Comparison of ENCODE assay signal across 9 mouse cellular contexts in the genomic region with DNA sequence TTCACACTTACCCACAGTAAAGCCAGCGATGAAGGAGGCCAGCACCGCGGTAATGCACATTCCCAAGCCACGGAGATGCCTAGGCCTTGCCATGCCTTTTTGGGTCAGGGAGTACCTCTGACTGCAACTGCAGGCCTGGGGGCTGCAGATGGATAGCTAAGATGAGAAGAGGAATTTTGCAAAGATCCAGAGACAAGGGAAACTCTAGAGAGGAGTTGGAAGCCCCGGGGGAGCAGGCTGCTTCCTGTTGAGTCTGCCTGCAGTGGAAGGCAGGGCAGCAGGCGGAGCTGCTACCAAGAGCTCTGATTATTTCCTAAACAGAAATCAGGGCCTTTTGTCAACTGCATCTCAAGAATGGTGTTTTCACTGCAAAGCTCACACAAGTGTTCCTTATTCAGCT. TPM values are rescaled to one million over a fixed set of nuclear protein-coding genes. Genes with fewer than 3 reads are reported as not detected.
A peak's percentile ranks its signal among the peaks of the same experiment; 100 is the strongest.
DNase-seq lines count a peak whose midpoint lies in the region; ATAC-seq and TF ChIP-seq lines count a peak whose summit lies in the region.
"Had no signal": no experiment of that assay in that cellular context is flagged by ENCODE, and none has a peak within 500 bp of the region (broad histone marks: within the 10 kb centered on the region; RNA-seq: fewer than 3 reads in every experiment).

No protein-coding gene starts in this region.

- no peaks in the 10 kb centered on the region for H3K27me3 ChIP-seq in midbrain, embryonic 14.5 days (ENCODE audit: control insufficient read depth, insufficient read depth, low read length)
- H3K27me3 ChIP-seq in midbrain, postnatal 0 days (ENCODE audit: insufficient read depth, low read length): no peaks in the 10 kb centered on the region
- H3K27me3 ChIP-seq in kidney, adult 2 months (replicated peaks; ENCODE audit: control insufficient read depth, insufficient read depth, low read length): no peaks in the 10 kb centered on the region
- no peaks in the 10 kb centered on the region for H3K27me3 ChIP-seq in forebrain, embryonic 11.5 days (ENCODE audit: control insufficient read depth, insufficient read depth, low read length)

- no peaks in the 10 kb centered on the region for H3K9me3 ChIP-seq in midbrain, embryonic 14.5 days (ENCODE audit: control insufficient read depth, low read length)
- H3K9me3 ChIP-seq in midbrain, postnatal 0 days (ENCODE audit: low read length): no peaks in the 10 kb centered on the region
- H3K9me3 ChIP-seq in forebrain, embryonic 11.5 days (ENCODE audit: control insufficient read depth, low read length): no peaks in the 10 kb centered on the region

- H3K27ac ChIP-seq in midbrain, embryonic 14.5 days (replicated peaks; ENCODE audit: low read depth, low read length): no peak overlapping the region
- H3K27ac ChIP-seq in midbrain, postnatal 0 days (ENCODE audit: low read depth, low read length): no peak overlapping the region
- no peak overlapping the region for H3K27ac ChIP-seq in kidney, adult 2 months (ENCODE audit: insufficient read depth, low read depth, low read length)
- no peak overlapping the region for H3K27ac ChIP-seq in forebrain, embryonic 11.5 days (ENCODE audit: low read depth, low read length)

- WGBS in midbrain, embryonic 14.5 days: 35% methylated on average over 6 of the region's 6 CpGs
- 38% methylated on average over 6 of the region's 6 CpGs for WGBS in midbrain, postnatal 0 days
- WGBS in kidney, adult 2 months: 35% methylated on average over 6 of the region's 6 CpGs
- WGBS in forebrain, embryonic 11.5 days: 31% methylated on average over 6 of the region's 6 CpGs

- peak; percentile 3 for DNase-seq in midbrain, embryonic 14.5 days
- DNase-seq in midbrain, postnatal 0 days (ENCODE audit: low spot score): no peak
- DNase-seq in gastrocnemius, postnatal 25 days: peak; percentile 10
- DNase-seq in kidney, adult 2 months: peak; percentile 1
- DNase-seq in testis, postnatal 10 days (ENCODE audit: low spot score): peak; percentile 55
- no peak for DNase-seq in cerebellum, postnatal 36 days
- no peak for DNase-seq in forebrain, embryonic 11.5 days (ENCODE audit: low spot score)
- DNase-seq in cerebellum, postnatal 10 days: no peak

- TF ChIP-seq CTCF in midbrain, postnatal 0 days (IDR thresholded peaks at IDR 0.05): no peak
- no peak for TF ChIP-seq CTCF in kidney, adult 2 months (conservative IDR thresholded peaks at IDR 0.05; ENCODE audit: insufficient read depth, insufficient read length, low read depth, low read length)

- no peak for TF ChIP-seq POLR2A in kidney, adult 2 months (IDR thresholded peaks at IDR 0.05; ENCODE audit: low read depth, low read length)

- ATAC-seq in midbrain, embryonic 14.5 days (ENCODE audit: low FRiP score, low TSS enrichment): no peak
- ATAC-seq in midbrain, postnatal 0 days (ENCODE audit: low FRiP score): no peak
- no peak for ATAC-seq in forebrain, embryonic 11.5 days (replicated peaks; ENCODE audit: low FRiP score)

- H3K4me3 ChIP-seq in midbrain, embryonic 14.5 days (replicated peaks; ENCODE audit: low read depth, low read length): no peak overlapping the region
- no peak overlapping the region for H3K4me3 ChIP-seq in midbrain, postnatal 0 days (ENCODE audit: low read depth, low read length)
- H3K4me3 ChIP-seq in kidney, adult 2 months (ENCODE audit: insufficient read depth, low read depth, low read length): peak overlapping the region; percentile 45; the same call in 1 of the 2 replicates
- no peak overlapping the region for H3K4me3 ChIP-seq in forebrain, embryonic 11.5 days (ENCODE audit: low read depth, low read length)

- H3K4me1 ChIP-seq in midbrain, embryonic 14.5 days (ENCODE audit: control insufficient read depth, insufficient read depth, low read length): no peaks in the 10 kb centered on the region
- H3K4me1 ChIP-seq in midbrain, postnatal 0 days (ENCODE audit: insufficient read depth, low read length): no peaks in the 10 kb centered on the region
- H3K4me1 ChIP-seq in kidney, adult 2 months (ENCODE audit: control insufficient read depth, insufficient read depth, low read length): no peaks in the 10 kb centered on the region
- no peaks in the 10 kb centered on the region for H3K4me1 ChIP-seq in forebrain, embryonic 11.5 days (replicated peaks; ENCODE audit: control insufficient read depth, insufficient read depth, low read length)

- no peak overlapping the region for H3K9ac ChIP-seq in midbrain, embryonic 14.5 days (replicated peaks; ENCODE audit: low read length)
- no peak overlapping the region for H3K9ac ChIP-seq in midbrain, postnatal 0 days (replicated peaks; ENCODE audit: low read length, poor library complexity, severe bottlenecking)
- no peak overlapping the region for H3K9ac ChIP-seq in forebrain, embryonic 11.5 days (ENCODE audit: low read length)

- no peaks in the 10 kb centered on the region for H3K36me3 ChIP-seq in midbrain, embryonic 14.5 days (ENCODE audit: control insufficient read depth, insufficient read depth, low read length)
- no peaks in the 10 kb centered on the region for H3K36me3 ChIP-seq in midbrain, postnatal 0 days (ENCODE audit: insufficient read depth, low read length)
- H3K36me3 ChIP-seq in kidney, adult 2 months (ENCODE audit: control insufficient read depth, insufficient read depth, low read length): no peaks in the 10 kb centered on the region
- H3K36me3 ChIP-seq in forebrain, embryonic 11.5 days (ENCODE audit: control insufficient read depth, insufficient read depth, low read length): no peaks in the 10 kb centered on the region

- H3K4me2 ChIP-seq in midbrain, embryonic 14.5 days (ENCODE audit: low read length): no peak overlapping the region
- no peak overlapping the region for H3K4me2 ChIP-seq in midbrain, postnatal 0 days (ENCODE audit: low read depth, low read length, poor library complexity, severe bottlenecking)
- H3K4me2 ChIP-seq in forebrain, embryonic 11.5 days (ENCODE audit: low read depth, low read length, severe bottlenecking): no peak overlapping the region

RNA-seq across cellular contexts. Expression of gene Naalad2, which starts 17.0 kb away (rescaled TPM):
- polyA plus RNA-seq in midbrain, embryonic 14.5 days (2014; fragmentation: Nextera tagmentation; extraction: Ambion mirVana): 0.88 and 1.8 TPM in 2 replicates
- total RNA-seq in midbrain, postnatal 0 days (2014; rRNA removed): 1.9 and 2.1 TPM in 2 replicates
- polyA plus RNA-seq in midbrain, postnatal 0 days (2015; fragmentation: Nextera tagmentation; extraction: Ambion mirVana): 0.94 and 1.9 TPM in 2 replicates
- 1 to 10 TPM; 2.5 to 3.5 TPM for total RNA-seq in gastrocnemius, postnatal 25 days (2021)
- 1.0 and 1.6 TPM in 2 replicates for polyA plus RNA-seq in kidney, adult 2 months (2012; rRNA removed)
- polyA plus RNA-seq in forebrain, embryonic 11.5 days (2014; fragmentation: Nextera tagmentation; extraction: Ambion mirVana): 0.76 and 0.88 TPM in 2 replicates

RNA-seq across cellular contexts. Expression of gene Ubtfl1, which starts 18.4 kb away (rescaled TPM):
- polyA plus RNA-seq in midbrain, embryonic 14.5 days (2014; fragmentation: Nextera tagmentation; extraction: Ambion mirVana): not detected in 2 replicates
- not detected in 2 replicates for total RNA-seq in midbrain, postnatal 0 days (2014; rRNA removed)
- not detected in 2 replicates for polyA plus RNA-seq in midbrain, postnatal 0 days (2015; fragmentation: Nextera tagmentation; extraction: Ambion mirVana)
- not detected for total RNA-seq in gastrocnemius, postnatal 25 days (2021)
- not detected in 2 replicates for polyA plus RNA-seq in kidney, adult 2 months (2012; rRNA removed)
- polyA plus RNA-seq in forebrain, embryonic 11.5 days (2014; fragmentation: Nextera tagmentation; extraction: Ambion mirVana): not detected in 2 replicates
- total RNA-seq: gastrocnemius, adult 8-10 months had no signal

RNA-seq across cellular contexts. Expression of gene Mbd3l2, which starts 44.7 kb away (rescaled TPM):
- 0.11 and 0.16 TPM in 2 replicates for polyA plus RNA-seq in midbrain, embryonic 14.5 days (2014; fragmentation: Nextera tagmentation; extraction: Ambion mirVana)
- not detected in 2 replicates for total RNA-seq in midbrain, postnatal 0 days (2014; rRNA removed)
- polyA plus RNA-seq in midbrain, postnatal 0 days (2015; fragmentation: Nextera tagmentation; extraction: Ambion mirVana): not detected in 2 replicates
- total RNA-seq in gastrocnemius, postnatal 25 days (2021): not detected
- polyA plus RNA-seq in kidney, adult 2 months (2012; rRNA removed): not detected in 2 replicates
- polyA plus RNA-seq in forebrain, embryonic 11.5 days (2014; fragmentation: Nextera tagmentation; extraction: Ambion mirVana): 0.12 TPM in 1 of 2 replicates, not detected in the other
- total RNA-seq: gastrocnemius, adult 8-10 months had no signal

Comparison
In these comparisons a context has a peak if more than half of its experiments do, and no peak if none do; other contexts are left out.
1. DNase-seq: peak in midbrain, embryonic 14.5 days (single experiment), gastrocnemius, postnatal 25 days (single experiment), kidney, adult 2 months (single experiment) and testis, postnatal 10 days (single experiment); none in midbrain, postnatal 0 days (single experiment), cerebellum, postnatal 36 days (0 of 2), forebrain, embryonic 11.5 days (single experiment) and cerebellum, postnatal 10 days (0 of 2).